Mouse (Mus musculus) activated CD4-positive, CD25-positive, alpha-beta regulatory T cell, adult 9 weeks (primary cell): ENCODE data around the gene Ggnbp2. TPM values are rescaled to one million over a fixed set of nuclear protein-coding genes. Genes with fewer than 3 reads are reported as not detected.

Source experiments
- polyA plus RNA-seq: library from polyadenylated mRNA; unstranded; fragments of 100-300 nt; shearing (Covaris generic); gene quantifications from one replicate; pipeline ENCODE4 v1.2.1, GENCODE M21; 2017

The Ggnbp2 gene
- 162 TPM for polyA plus RNA-seq

DNA sequence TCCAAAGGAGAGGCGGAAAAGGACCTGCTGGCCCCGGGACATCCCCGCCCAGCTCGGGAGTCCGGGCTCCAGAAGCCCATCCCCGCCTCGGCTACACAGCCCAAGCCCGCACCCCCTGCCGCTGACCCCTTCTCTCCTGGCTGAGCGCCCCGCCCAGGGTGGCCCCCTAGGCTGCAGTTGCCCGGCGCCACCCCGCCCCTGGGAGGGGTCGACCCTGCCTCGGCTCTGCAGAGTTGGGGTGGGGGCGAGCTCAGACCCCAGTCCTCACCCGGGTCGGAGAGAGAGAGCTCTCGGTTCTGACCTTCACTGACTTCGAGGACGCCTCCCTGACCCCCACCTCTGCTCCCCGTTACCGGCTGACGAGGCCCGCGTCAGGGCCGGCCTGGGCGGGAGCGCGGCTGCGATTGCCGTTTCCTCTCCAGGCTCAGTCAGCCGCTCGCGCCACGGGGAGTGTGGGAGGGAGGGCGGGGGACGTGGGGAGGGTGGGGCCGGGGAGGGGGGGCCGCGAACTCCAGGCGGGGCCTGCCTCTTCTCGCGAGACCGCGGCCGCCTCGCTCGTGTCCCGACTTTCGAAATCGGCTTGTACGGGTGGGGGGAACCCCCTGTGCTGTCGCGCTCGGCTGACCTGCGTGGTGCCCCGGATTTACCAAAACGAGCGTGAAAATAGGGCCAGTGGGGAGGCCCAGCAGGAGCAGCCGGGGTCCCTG, at the start of gene Ggnbp2:
Gene Ggnbp2, minus strand, starts transcription at position 481 of the 707 bp plus-strand sequence.

DNA sequence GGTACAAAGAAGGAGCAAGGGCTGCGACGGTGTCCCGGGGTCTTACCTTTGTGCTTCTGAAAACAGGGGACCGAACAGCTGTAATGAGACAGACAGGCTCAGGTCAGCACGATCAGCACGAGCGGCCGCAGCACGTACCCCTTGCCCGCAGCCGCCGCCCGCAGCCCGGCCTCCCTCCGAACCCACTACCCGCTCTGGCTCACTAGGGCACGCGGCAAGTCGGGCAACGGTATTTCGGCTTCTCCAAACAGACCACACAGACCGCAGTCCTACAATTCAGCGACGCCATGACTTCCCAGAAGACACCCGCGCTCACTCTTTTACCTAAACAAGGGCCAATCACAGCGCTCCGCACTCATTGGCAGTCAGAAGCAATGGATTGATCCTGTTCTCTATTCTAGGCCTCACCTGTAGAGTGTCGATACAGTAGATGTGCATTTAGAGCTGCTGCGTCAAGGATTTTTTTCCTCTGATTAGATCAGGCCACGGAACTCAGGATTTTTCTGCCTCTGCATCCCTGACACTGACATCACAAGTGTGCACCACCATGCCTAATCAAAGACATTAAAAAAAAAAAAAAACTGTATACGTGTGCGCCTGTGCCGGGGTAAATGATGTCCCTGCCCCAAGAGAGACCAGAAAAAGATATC, 45.6 kb upstream of the Ggnbp2 start, which contains the start of gene Znhit3:
Gene Znhit3, minus strand, starts transcription at position 314 of the 650 bp plus-strand sequence.

DNA sequence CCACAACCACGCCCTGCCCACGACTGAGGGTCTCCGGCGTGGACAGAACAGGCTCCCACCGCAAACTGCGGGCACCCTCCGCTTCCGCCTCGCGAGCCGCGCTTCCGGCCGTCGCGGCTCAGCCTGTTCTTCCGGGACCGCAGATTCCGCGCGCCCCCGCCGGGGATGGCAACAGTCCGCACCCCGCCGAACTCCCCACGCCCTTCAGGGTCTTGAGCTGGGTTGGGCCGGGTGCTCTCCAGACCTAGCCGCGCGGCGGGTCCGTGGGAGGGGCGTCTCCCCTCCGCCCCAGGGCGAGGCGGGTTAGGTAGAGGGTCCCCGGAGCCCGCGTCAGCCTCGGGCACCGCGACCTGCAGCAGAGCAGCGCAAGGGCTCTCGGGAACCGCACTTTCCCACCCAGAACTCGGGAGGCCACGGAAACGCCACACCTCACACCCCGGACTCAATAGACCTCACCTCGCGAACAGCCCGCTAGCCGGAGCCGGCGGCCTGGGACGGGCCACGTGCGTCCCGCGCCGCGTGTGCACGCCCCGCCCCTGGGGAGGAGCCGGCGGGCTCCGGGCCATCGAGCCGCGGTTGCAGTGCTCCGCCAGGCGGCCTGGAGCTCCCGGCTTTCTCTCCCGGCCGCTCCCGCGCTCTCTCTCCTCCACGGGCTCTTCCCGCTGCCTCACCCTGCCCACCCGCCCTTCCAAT, 9.3 kb upstream of the Ggnbp2 start, which contains the start of the genes Myo19 and Pigw:
Gene Myo19, plus strand, starts transcription at position 377 of the 693 bp plus-strand sequence.
Gene Pigw, minus strand, starts transcription at position 514 of the 693 bp plus-strand sequence.

DNA sequence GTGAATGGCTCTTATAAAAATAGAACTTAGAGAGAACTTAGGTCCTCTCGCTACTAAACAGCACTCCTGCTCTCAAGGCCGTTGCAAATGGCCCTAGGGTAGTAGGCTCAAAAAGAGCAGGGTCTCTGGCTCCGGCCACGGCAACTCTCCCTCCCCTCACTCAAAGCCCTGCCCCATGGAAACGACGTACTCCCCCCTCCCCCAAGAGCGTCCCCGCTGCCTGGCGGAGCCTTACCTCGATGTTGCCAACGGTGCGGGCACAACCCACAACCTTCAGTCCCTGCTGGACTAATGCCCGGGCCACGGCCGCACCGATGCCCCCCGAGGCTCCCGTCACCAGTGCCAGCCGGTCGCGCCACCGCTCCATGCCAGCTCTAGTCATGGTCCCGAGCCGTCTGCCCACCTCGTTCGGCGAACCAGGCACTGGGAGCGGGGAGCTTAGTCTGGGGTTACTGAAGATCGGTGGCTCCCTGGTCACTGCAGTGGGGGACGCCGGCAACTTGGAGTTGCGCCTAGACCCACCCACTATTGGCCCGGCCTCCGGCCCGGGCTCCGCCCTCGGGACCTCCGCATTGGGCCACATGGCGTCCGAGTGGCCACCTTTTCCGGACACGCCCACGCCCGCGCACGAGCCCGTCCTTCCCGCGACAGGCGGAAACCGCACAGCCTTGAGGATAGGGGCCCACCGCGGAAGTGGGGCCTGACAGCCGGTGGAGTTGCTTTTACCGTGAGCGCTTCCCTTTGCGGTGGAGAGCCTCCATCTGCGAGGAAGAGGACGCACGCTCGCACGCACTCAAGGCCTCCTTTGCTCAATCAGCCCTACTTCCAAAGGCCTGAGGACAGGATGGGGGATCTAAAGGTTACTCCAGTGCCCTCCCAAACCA, 41.9 kb downstream of the Ggnbp2 start, which contains the start of gene Dhrs11:
Gene Dhrs11, minus strand, starts transcription at position 479 of the 884 bp plus-strand sequence.

DNA sequence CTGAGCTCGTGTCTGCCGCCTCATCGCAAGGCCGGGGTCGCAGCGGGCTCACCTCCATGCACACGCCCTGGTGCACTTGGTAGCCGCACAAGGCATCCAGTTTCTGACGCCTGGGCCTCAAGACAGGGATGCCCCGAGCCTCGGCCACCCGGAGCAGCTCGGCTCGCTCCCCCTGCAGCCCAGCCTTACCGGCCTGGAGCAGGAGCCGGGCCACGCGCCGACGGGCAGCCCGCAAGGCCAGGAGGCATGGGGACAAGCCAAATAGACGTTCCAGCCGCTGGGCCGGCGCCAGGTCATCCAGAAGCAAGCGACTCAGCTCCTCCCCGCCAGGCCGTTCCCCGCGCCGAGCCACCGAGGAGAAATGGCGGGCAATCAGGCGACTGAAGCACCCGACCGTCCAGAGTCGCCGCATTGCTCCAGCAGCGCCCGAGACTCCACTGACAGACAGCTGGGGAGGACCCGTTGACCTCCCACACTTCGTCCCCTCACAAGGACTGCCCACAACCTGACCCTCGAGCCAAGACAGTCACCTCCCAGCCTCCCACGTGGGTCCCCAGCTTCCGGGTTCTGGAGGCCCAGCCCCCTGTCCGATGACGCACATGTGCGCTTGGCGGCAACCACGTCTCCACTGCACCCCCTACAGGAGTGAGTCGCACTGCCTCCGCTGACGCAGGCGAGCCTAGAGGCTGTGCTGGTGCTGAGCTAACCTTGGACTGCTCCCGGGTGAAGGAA, 51.5 kb downstream of the Ggnbp2 start, which contains the start of gene Mrm1:
Gene Mrm1, minus strand, starts transcription at position 555 of the 732 bp plus-strand sequence.

Other genes with a start within 250 kb of the Ggnbp2 start
- 18.2 TPM for gene Mrm1, start 51.3 kb downstream of the Ggnbp2 start, polyA plus RNA-seq
- gene Dhrs11, start 41.8 kb downstream of the Ggnbp2 start, polyA plus RNA-seq, result 24.9 TPM
- 3.1 TPM for gene Myo19, start 9.3 kb upstream of the Ggnbp2 start, polyA plus RNA-seq
- gene Pigw, start 9.5 kb upstream of the Ggnbp2 start, polyA plus RNA-seq, result 4.8 TPM
- gene Znhit3, start 45.5 kb upstream of the Ggnbp2 start, polyA plus RNA-seq, result 26.6 TPM
- gene Car4, start 87.0 kb upstream of the Ggnbp2 start, polyA plus RNA-seq, result not detected